Mouse (Mus musculus) bone marrow macrophage, adult 2 months (primary cell): ENCODE measurements around the gene Gm6904. TPM values are rescaled to one million over a fixed set of nuclear protein-coding genes. Genes with fewer than 3 reads are reported as not detected.
A peak's percentile ranks its signal among the peaks of the same experiment; 100 is the strongest.
"Not testable (repeated sequence)": the region's sequence is repeated elsewhere in the genome, so short reads cannot be mapped to it uniquely, and the experiment has no call there.

Experiments
- H3K27ac ChIP-seq: 2 replicates; pipeline ENCODE4 v1.5.1; 2012; ENCODE audit warnings: low read depth, low read length; ENCODE audit not compliant: insufficient read depth
- H3K4me1 ChIP-seq: 2 replicates; pipeline ENCODE4 v1.6.1; 2012; ENCODE audit warnings: low read length; ENCODE audit not compliant: control insufficient read depth, insufficient read depth
- H3K4me3 ChIP-seq: 2 replicates; pipeline ENCODE4 v1.5.1; 2012; ENCODE audit warnings: mild to moderate bottlenecking, low read length, moderate library complexity; ENCODE audit not compliant: insufficient read depth
- CTCF ChIP-seq: IDR thresholded peaks from 2 replicates; pipeline ENCODE4 v1.5.1; 2012; ENCODE audit warnings: low read depth, mild to moderate bottlenecking, low read length, moderate library complexity
- POLR2A ChIP-seq: IDR thresholded peaks from 2 replicates; pipeline ENCODE4 v1.6.1; 2012; ENCODE audit warnings: mild to moderate bottlenecking, low read depth, low read length, borderline replicate concordance
- polyA plus RNA-seq: library from polyadenylated mRNA; stranded (reverse); fragments of >200 nt; gene quantifications from 2 replicates; pipeline ENCODE4 v1.2.4, GENCODE M21; 2012; ENCODE audit not compliant: missing spikeins, insufficient read depth, insufficient read length

The Gm6904 gene
- 1.3 TPM in 1 of 2 replicates, not detected in the other for polyA plus RNA-seq

GRCm38 (mm10) chr14:59260056-59260455, at the start of gene Gm6904:
Gene Gm6904 (minus strand): TSS chr14:59260216.
- Histone ChIP-seq H3K27ac (no peak within 1 kb of the TSS), H3K4me3 (peak within 1 kb of the TSS; percentile 33; the same call in 1 of the 2 replicates), H3K4me1 (no peaks in the 10 kb centered on the region; the same call in 1 of the 2 replicates)
- TF ChIP-seq CTCF: no peak
- no peak for TF ChIP-seq POLR2A

GRCm38 (mm10) chr14:59297391-59297790, 37.4 kb upstream of the Gm6904 start, which contains the start of gene Phf11a:
Gene Phf11a (minus strand): TSS chr14:59297522.
- not testable (repeated sequence) for H3K4me3 ChIP-seq, H3K27ac ChIP-seq, H3K4me1 ChIP-seq

- not testable (repeated sequence) for H3K4me1 ChIP-seq, H3K27ac ChIP-seq, H3K4me3 ChIP-seq
Observed at GRCm38 (mm10) chr14:59291769-59292168, 31.8 kb upstream of the Gm6904 start.

- not testable (repeated sequence) for H3K4me3 ChIP-seq, H3K4me1 ChIP-seq, H3K27ac ChIP-seq
Observed at GRCm38 (mm10) chr14:59274961-59275360, 14.9 kb upstream of the Gm6904 start.

GRCm38 (mm10) chr14:59255861-59256260, 4.2 kb downstream of the Gm6904 start:
- H3K4me1 ChIP-seq, H3K27ac ChIP-seq, H3K4me3 ChIP-seq: not testable (repeated sequence)

GRCm38 (mm10) chr14:59250350-59250749, 9.7 kb downstream of the Gm6904 start:
- H3K4me3 ChIP-seq, H3K4me1 ChIP-seq, H3K27ac ChIP-seq: not testable (repeated sequence)

- peaks cover 3% of the 10 kb centered on the region; the same call in 1 of the 2 replicates for H3K4me1 ChIP-seq
- TF ChIP-seq POLR2A: no peak
- no peak for TF ChIP-seq CTCF
- no peak overlapping the region for H3K4me3 ChIP-seq
- H3K27ac ChIP-seq: no peak overlapping the region
Observed at GRCm38 (mm10) chr14:59233635-59234034, 26.4 kb downstream of the Gm6904 start.

- H3K4me1 ChIP-seq: peaks cover 3% of the 10 kb centered on the region; the same call in 1 of the 2 replicates
- H3K4me3 ChIP-seq: no peak overlapping the region
- H3K27ac ChIP-seq: no peak overlapping the region
Observed at GRCm38 (mm10) chr14:59232003-59232402, 28.0 kb downstream of the Gm6904 start.

GRCm38 (mm10) chr14:59230331-59230966, 29.6 kb downstream of the Gm6904 start:
- Histone ChIP-seq H3K4me3 (no peak overlapping the region), H3K27ac (no peak overlapping the region), H3K4me1 (peaks cover 3% of the 10 kb centered on the region; the same call in 1 of the 2 replicates)
- TF ChIP-seq CTCF (no peak), POLR2A (no peak)

More at GRCm38 (mm10) chr14:59232003-59232402, 28.0 kb downstream of the Gm6904 start:
- no peak for TF ChIP-seq POLR2A
- 0 out of 2 replicates have a peak, but pooled peaks have one; percentile 17 for TF ChIP-seq CTCF

GRCm38 (mm10) chr14:59229822-59230221, 30.2 kb downstream of the Gm6904 start:
- TF ChIP-seq CTCF: no peak
- TF ChIP-seq POLR2A: no peak
- Histone ChIP-seq H3K27ac (no peak overlapping the region), H3K4me3 (no peak overlapping the region), H3K4me1 (peaks cover 3% of the 10 kb centered on the region; the same call in 1 of the 2 replicates)

- Histone ChIP-seq H3K27ac (no peak overlapping the region), H3K4me1 (no peaks in the 10 kb centered on the region), H3K4me3 (no peak overlapping the region)
- TF ChIP-seq CTCF (no peak), POLR2A (no peak)
Observed at GRCm38 (mm10) chr14:59226240-59226639, 33.8 kb downstream of the Gm6904 start.
